Mouse (Mus musculus) neural tube, embryonic 14.5 days (tissue): ENCODE results near the gene Foxd2. TPM values are rescaled to one million over a fixed set of nuclear protein-coding genes. Genes with fewer than 3 reads are reported as not detected.

Source experiments
- ATAC-seq: fragments of 200-750 bp; cut with Nextera tagmentation; 2 replicates; pipeline ENCODE4 v1.8.0; 2017; ENCODE audit warnings: low read depth, mild to moderate bottlenecking, moderate TSS enrichment, moderate library complexity
- H3K27ac ChIP-seq: fragments of 300-500 bp; sonication (generic); 2 replicates; pipeline ENCODE4 v1.5.1; 2014; ENCODE audit warnings: low read depth, mild to moderate bottlenecking, control low read depth, low read length, moderate library complexity, mixed read lengths
- H3K27me3 ChIP-seq: fragments of 300-500 bp; sonication (generic); 2 replicates; pipeline ENCODE4 v1.6.1; 2014; ENCODE audit warnings: low read length; ENCODE audit not compliant: control insufficient read depth, insufficient read depth
- H3K36me3 ChIP-seq: fragments of 300-500 bp; sonication (generic); 2 replicates; pipeline ENCODE4 v1.6.1; 2014; ENCODE audit warnings: low read length, mixed read lengths; ENCODE audit not compliant: control insufficient read depth, insufficient read depth
- H3K4me1 ChIP-seq: fragments of 300-500 bp; sonication (generic); 2 replicates; pipeline ENCODE4 v1.6.1; 2014; ENCODE audit warnings: low read length; ENCODE audit not compliant: control insufficient read depth, insufficient read depth
- H3K4me2 ChIP-seq: fragments of 300-500 bp; sonication (generic); 2 replicates; pipeline ENCODE4 v1.6.1; 2014; ENCODE audit warnings: mild to moderate bottlenecking, low read depth, low read length, control low read depth
- H3K4me3 ChIP-seq: fragments of 300-500 bp; sonication (generic); 2 replicates; pipeline ENCODE4 v1.5.1; 2014; ENCODE audit warnings: low read depth, low read length, control low read depth, mixed read lengths
- H3K9ac ChIP-seq: fragments of 300-500 bp; sonication (generic); replicated peaks from 2 replicates; pipeline ENCODE4 v1.6.1; 2014; ENCODE audit warnings: low read depth, mild to moderate bottlenecking, control low read depth, low read length, mixed read lengths
- H3K9me3 ChIP-seq: fragments of 300-500 bp; sonication (generic); 2 replicates; pipeline ENCODE4 v1.6.1; 2016; ENCODE audit warnings: low read length; ENCODE audit not compliant: control insufficient read depth
- WGBS: fragments of 180-500 bp; shearing (Covaris S2); extraction: QIAGEN DNeasy Blood & Tissue Kit; methylation state at CpG from one replicate; pipeline ENCODE4 v1.1.7; 2014; 5-methylcytosine and 5-hydroxymethylcytosine counted together
- polyA plus RNA-seq: library from polyadenylated mRNA; unstranded; fragments of >200 nt; fragmentation: Nextera tagmentation; extraction: Ambion mirVana; gene quantifications from 2 replicates; pipeline ENCODE4 v1.2.1, GENCODE M21; 2014

The Foxd2 gene
- polyA plus RNA-seq, 1 experiment from 2014 or later: not detected

- H3K4me2 ChIP-seq: no peak overlapping the region
- H3K4me3 ChIP-seq: no peak overlapping the region
- H3K27me3 ChIP-seq: no peaks in the 10 kb centered on the region
- ATAC-seq: no peak
- no peak overlapping the region for H3K9ac ChIP-seq
- H3K4me1 ChIP-seq: no peaks in the 10 kb centered on the region
- no peaks in the 10 kb centered on the region for H3K36me3 ChIP-seq
- WGBS: 65% methylated on average over 1 of the region's 1 CpGs
- no peak overlapping the region for H3K27ac ChIP-seq
- H3K9me3 ChIP-seq: no peaks in the 10 kb centered on the region
These were observed 26.4 kb downstream of the Foxd2 start for GRCm38 (mm10) chr4:114882232-114882631.

DNA sequence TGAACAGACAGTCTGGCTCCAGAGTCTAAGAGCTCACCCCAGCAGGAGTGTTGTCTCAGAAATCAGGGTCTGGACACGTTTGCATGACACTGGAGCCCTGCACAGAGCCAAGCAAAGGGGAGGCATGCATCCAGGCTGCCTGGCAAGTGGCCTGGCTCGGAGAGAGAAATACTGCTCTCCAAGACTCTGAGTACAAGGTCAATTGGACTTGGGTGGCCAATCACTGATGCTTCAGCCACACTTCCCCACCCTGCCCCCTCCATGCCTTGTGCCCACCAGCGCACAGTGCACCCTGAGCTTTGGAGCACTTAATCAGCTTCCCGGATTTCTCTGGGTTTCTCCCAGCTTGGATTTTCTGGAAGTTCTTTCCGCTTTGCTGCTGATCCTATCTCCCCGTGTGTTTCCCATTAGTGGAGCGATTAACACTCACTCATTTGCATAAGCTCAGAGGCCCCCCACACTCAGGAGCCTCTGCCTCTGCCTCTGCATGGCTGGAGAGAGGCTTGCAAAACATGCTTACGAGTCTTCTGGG, 32.2 kb downstream of the Foxd2 start:
- 39% methylated on average over 8 of the region's 8 CpGs for WGBS
- Histone ChIP-seq H3K4me1 (no peaks in the 10 kb centered on the region), H3K27me3 (no peaks in the 10 kb centered on the region), H3K9me3 (no peaks in the 10 kb centered on the region), H3K4me2 (no peak overlapping the region), H3K36me3 (no peaks in the 10 kb centered on the region), H3K27ac (no peak overlapping the region), H3K4me3 (no peak overlapping the region), H3K9ac (no peak overlapping the region)
- ATAC-seq: peak; percentile 51; the same call in 1 of the 2 replicates

- H3K36me3 ChIP-seq: no peaks in the 10 kb centered on the region
- H3K9me3 ChIP-seq: no peaks in the 10 kb centered on the region
- no peaks in the 10 kb centered on the region for H3K4me1 ChIP-seq
- no peak for ATAC-seq
- H3K4me2 ChIP-seq: no peak overlapping the region
- no peak overlapping the region for H3K27ac ChIP-seq
- H3K4me3 ChIP-seq: no peak overlapping the region
- H3K27me3 ChIP-seq: no peaks in the 10 kb centered on the region
- no peak overlapping the region for H3K9ac ChIP-seq
- 62% methylated on average over 11 of the region's 11 CpGs for WGBS
These were observed 38.7 kb downstream of the Foxd2 start for GRCm38 (mm10) chr4:114869765-114870490.

DNA sequence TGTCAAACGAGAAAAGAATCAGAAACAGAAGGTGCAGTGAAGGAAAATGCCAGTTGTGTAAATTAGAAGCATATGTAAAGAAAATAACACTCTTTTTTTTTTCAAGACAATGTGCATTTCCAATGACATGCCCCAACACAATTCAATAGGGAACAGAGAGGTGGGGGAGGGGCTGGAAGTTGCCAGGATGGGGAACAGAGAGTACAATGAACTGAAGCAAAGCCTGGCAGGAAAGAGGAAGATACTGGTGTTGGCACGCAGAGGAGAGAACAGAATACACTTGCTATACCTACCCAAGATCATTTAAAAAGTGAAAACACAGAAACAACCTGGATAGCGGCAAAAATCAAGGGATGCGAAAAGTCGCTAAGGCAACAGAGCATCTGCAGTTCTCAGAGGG, 45.5 kb downstream of the Foxd2 start:
- H3K4me3 ChIP-seq: no peak overlapping the region
- no peaks in the 10 kb centered on the region for H3K36me3 ChIP-seq
- no peaks in the 10 kb centered on the region for H3K27me3 ChIP-seq
- H3K9ac ChIP-seq: no peak overlapping the region
- H3K9me3 ChIP-seq: no peaks in the 10 kb centered on the region
- H3K4me1 ChIP-seq: no peaks in the 10 kb centered on the region
- no peak overlapping the region for H3K4me2 ChIP-seq
- ATAC-seq: no peak
- H3K27ac ChIP-seq: no peak overlapping the region
- 83% methylated on average over 5 of the region's 5 CpGs for WGBS

- H3K27me3 ChIP-seq: no peaks in the 10 kb centered on the region
- no peak overlapping the region for H3K27ac ChIP-seq
- no peak overlapping the region for H3K9ac ChIP-seq
- 77% methylated on average over 5 of the region's 5 CpGs for WGBS
- ATAC-seq: no peak
- no peak overlapping the region for H3K4me2 ChIP-seq
- H3K36me3 ChIP-seq: no peaks in the 10 kb centered on the region
- no peaks in the 10 kb centered on the region for H3K9me3 ChIP-seq
- H3K4me3 ChIP-seq: no peak overlapping the region
- no peaks in the 10 kb centered on the region for H3K4me1 ChIP-seq
These were observed 50.2 kb downstream of the Foxd2 start for GRCm38 (mm10) chr4:114858426-114858825.

Other genes with a start within 250 kb of the Foxd2 start
- not detected in 2 replicates for gene Gm12830, start 87.2 kb downstream of the Foxd2 start, polyA plus RNA-seq
- gene Foxe3, start 17.1 kb upstream of the Foxd2 start, polyA plus RNA-seq: not detected in 2 replicates
- gene Cmpk1, start 78.4 kb upstream of the Foxd2 start, polyA plus RNA-seq: 207 and 221 TPM in 2 replicates
- gene Stil, start 91.3 kb upstream of the Foxd2 start, polyA plus RNA-seq: 1.3 and 2.6 TPM in 2 replicates
- gene Tal1, start 147.6 kb upstream of the Foxd2 start, polyA plus RNA-seq: 2.3 TPM in 2 replicates
- 2.4 and 2.7 TPM in 2 replicates for gene Pdzk1ip1, start 179.8 kb upstream of the Foxd2 start, polyA plus RNA-seq
- gene Cyp4x1, start 225.4 kb upstream of the Foxd2 start, polyA plus RNA-seq: 10.8 and 11.6 TPM in 2 replicates